Mouse (Mus musculus) CH12F3 (cell line): ENCODE measurements around the gene Tmem102.

Experiments used
- in situ Hi-C: fragments of 300-500 bp; cut with MboI; formaldehyde crosslinking; loops from 2 replicates; pipeline ENCODE4 v1.14.3; 2020; ENCODE audit warnings: low sequenced_read_pairs

The Tmem102 gene

GRCm38 (mm10) chr11:69804972-69805909 is at the start of gene Tmem102:
Tmem102 (minus strand) TSS chr11:69805624.
- in situ Hi-C loops, result no loop called here

DNA sequence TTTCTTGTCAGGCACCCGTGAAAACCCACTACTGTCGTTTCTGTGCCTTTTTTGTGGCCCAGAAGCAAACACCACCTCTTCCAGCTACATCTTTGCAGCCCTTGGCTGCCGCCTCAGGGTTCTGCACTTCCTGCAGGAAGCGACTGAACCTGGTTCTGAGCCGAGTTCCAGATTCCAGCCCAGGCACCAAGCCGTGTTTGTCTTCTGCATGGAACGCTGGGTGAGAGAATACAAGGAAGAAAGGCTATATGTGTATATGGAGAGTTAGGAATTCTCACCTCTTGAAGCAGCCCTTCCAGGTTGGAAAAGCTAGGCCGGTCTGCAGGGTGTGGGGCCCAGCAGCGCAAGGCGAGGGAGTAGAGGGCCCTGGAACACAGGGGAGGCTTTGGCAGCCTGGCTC is 49.3 kb upstream of the Tmem102 start:
- in situ Hi-C loops, result no loop called here

- in situ Hi-C loops, result no loop called here
These were observed 48.6 kb upstream of the Tmem102 start for GRCm38 (mm10) chr11:69853994-69854393.

DNA sequence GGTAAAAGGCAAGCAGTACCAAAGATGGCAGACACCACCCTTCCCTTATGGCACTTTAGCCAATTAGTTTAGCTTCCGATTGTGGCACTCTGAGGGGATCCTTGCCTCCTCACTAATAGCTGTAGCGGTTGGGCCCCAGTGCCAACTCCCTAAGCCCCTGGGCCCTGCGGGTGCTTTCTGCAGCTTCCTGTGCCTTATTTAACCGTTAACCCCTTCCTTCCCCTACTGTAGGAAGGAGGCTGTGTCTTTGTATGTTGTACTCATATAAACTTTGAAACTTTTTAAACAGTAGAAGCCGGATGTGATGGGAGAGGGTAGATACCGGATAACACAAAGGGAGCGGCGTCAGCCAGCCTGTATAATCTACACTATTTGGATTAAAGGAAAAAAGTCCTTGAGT is 45.3 kb upstream of the Tmem102 start:
- in situ Hi-C loops, result no loop called here

DNA sequence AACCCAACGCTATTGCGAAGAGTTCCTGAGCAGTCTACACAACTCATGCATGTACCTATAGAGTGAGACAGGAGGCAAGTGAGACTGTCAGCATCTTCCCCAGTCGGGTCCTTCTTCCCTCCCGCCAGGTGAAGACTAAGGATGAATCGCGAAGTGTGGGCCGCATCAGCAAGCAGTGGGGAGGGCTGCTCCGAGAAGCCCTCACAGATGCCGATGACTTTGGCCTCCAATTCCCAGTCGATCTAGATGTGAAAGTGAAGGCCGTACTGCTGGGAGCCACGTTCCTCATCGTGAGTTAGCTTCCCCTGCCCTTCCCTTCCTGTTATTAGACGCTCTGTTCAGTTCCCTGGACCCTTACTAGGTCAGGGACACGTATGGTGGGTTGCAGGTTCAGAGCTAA is 44.5 kb upstream of the Tmem102 start:
- in situ Hi-C loops, result no loop called here

DNA sequence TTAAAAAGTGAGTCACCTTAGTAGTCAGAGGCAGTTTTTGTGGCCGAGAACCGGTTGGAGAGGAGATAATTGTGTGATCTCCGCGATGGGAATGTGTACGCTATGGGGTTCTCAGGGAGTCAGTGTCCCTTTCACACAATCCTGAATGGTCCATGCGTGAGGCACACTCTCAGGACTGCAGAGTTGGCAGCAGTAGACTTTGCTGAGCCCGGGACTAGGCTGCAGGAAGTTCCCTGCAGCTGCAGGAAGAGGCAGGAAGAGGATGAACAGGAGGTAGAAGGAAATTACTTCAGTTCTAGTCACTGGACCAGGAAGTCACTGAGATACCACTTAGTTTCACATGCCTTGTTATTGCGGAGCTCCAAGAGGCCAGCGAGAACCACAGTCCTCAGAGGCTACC is 43.7 kb upstream of the Tmem102 start:
- in situ Hi-C loops, result no loop called here

DNA sequence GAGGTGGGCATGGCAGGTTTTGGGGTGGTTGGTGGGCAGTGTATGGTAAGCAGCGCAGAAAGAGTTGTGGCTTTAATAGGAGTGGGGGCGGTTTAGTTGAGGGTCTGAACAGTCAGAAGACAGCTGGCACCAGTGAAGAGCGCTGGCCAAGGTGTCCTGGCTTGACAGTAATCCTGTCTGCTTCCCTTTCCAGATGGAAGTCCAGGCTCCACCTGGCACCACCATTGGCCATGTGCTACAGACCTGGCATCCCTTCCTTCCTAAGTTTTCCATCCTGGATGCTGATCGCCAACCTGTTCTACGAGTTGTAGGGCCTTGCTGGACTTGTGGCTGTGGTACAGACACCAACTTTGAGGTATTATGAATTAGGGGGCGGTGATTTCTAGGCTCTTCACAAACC is 42.6 kb upstream of the Tmem102 start:
- in situ Hi-C loops, result no loop called here

- in situ Hi-C loops, result no loop called here
These were observed 41.6 kb upstream of the Tmem102 start for GRCm38 (mm10) chr11:69846738-69847688.

DNA sequence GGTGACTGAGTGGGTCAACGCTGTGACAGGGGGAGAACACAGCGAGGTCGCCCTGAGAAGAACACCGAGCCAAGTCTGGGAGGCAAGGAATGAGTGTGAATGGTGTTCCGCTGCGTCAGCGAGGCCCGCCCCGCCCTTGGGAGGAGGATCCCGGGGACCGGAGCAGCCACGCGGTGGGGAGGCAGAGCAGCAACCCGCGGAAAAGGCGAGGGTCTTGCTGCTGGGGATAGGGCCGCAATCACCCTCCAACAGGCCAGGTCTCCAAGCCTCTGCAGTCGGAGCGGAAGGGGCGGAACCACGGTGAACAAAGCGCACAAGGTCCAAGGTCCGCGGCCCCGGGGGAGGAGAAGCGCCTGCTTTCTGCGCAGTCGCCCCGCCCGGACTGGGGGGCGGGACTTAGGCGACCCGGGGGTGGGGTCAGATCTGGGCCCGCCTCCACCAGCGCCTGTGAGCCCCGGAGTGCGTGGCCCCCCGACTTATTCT is 40.8 kb upstream of the Tmem102 start, which contains the start of gene Plscr3:
Gene Plscr3, plus strand, starts transcription at position 179 of the 483 bp plus-strand sequence.
- in situ Hi-C loops, result no loop called here

- in situ Hi-C loops, result no loop called here
These were observed 33.3 kb upstream of the Tmem102 start for GRCm38 (mm10) chr11:69838714-69839104.

DNA sequence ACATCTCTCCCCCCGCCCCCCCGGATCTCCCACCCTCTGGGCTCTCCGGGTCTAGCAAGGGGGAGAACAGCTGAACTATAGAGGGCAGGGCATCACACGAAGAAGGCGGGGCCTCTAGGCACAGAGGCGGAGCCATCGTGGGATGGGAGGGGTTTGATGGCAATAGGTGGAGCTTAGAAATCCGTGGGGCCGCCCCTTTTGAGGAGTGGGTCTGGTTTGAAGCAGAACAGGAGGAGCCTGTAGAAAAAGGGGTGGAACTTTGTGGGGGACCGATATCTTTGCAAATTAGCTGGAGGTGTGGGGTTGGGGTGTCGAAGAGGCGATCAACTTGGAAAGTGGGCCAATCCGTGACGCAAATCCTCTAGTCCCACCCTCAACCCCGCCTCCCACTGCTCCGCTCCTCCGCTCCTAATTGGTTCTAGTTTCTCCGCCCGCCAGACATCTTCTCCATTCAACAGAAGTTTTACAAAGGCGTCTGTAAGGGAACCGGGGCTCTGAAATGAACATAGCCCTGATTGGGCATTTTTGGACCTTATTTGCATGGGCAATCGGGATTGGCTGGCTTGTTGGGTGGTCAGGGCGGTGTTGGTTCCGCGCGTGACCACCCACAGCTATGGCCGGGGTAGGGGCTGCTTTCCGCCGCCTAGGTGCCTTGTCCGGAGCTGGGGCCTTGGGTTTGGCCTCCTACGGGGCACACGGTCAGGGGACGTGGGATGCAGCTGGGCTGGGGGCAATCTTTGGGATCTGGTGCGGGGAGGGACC is 32.7 kb upstream of the Tmem102 start, which contains the start of gene Tmem256:
Gene Tmem256, plus strand, starts transcription at position 563 of the 762 bp plus-strand sequence.
- in situ Hi-C loops, result no loop called here

GRCm38 (mm10) chr11:69837604-69837951 is 32.2 kb upstream of the Tmem102 start, which contains the start of gene Nlgn2:
Nlgn2 (minus strand) TSS chr11:69837784.
- in situ Hi-C loops, result no loop called here

- in situ Hi-C loops, result no loop called here
These were observed 31.5 kb upstream of the Tmem102 start for GRCm38 (mm10) chr11:69836703-69837576.

- in situ Hi-C loops, result no loop called here
These were observed 30.5 kb upstream of the Tmem102 start for GRCm38 (mm10) chr11:69835966-69836335.

DNA sequence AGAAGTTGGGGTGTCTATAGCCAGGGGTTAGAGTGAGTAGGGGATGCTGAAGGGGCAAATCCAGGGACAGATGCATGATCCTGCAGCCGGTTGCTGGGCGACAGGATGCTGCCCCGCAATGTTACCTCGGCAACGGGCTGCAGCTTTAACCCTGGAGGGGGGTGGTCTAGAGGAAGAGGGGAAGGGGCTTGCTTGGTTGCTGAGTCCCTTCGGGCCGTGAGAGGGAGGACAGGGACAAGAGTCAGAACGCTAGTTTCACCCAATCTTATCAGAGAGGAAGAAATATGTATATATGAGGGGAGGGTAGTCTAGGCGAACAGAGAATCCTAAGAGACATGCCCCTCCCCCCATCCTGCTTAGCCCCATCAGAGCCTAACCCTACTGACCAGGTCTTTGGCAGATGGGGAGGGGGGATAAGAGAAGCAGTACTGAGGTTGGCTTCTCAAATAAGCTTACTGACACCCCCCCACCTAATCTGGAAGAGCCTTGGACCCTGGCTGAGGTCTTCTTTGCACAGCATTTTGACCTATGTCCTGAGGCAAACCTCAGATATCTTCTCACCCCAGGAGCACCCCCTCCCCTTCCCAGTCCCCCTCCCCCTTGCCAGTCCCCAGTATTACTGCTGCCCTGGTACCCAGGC is 30.0 kb upstream of the Tmem102 start:
- in situ Hi-C loops, result no loop called here

- in situ Hi-C loops, result no loop called here
These were observed 28.7 kb upstream of the Tmem102 start for GRCm38 (mm10) chr11:69834001-69834549.

GRCm38 (mm10) chr11:69833554-69833953 is 28.1 kb upstream of the Tmem102 start:
- in situ Hi-C loops, result no loop called here

DNA sequence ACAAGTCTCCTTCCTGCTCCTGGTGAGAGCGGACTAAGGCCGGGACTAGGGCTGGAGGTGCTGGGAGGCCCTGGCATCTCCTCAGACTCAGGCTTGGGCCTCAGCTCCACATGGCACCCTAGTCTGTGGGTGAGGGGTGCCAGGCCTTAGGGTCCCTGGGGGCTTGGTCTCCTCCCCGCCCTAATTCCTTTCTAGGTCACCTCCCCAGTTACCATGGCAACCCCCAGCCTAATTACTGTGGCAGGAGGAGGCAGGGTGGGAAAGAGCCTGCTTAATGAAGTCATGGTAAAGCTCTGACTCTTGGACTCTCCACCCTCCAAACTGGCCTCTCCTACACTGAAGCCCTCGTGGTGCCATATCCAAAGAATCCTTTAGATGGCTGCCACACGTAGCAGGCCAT is 23.4 kb upstream of the Tmem102 start:
- in situ Hi-C loops, result no loop called here

- in situ Hi-C loops, result no loop called here
These were observed 18.0 kb upstream of the Tmem102 start for GRCm38 (mm10) chr11:69823456-69823855.
